Mouse (Mus musculus) heart, embryonic 12.5 days (tissue): ENCODE measurements around the gene Socs5. TPM values are rescaled to one million over a fixed set of nuclear protein-coding genes. Genes with fewer than 3 reads are reported as not detected.

ENCODE experiments used
- ATAC-seq: fragments of 200-750 bp; cut with Nextera tagmentation; 2 replicates; pipeline ENCODE4 v1.8.0; 2017; ENCODE audit warnings: moderate TSS enrichment, moderate library complexity; ENCODE audit not compliant: insufficient number of reproducible peaks, low FRiP score
- H3K27ac ChIP-seq: fragments of 300-500 bp; sonication (generic); 2 replicates; pipeline ENCODE4 v1.5.1; 2016; ENCODE audit warnings: mild to moderate bottlenecking, moderate library complexity; ENCODE audit not compliant: poor library complexity, severe bottlenecking
- H3K27me3 ChIP-seq: fragments of 300-500 bp; sonication (generic); replicated peaks from 2 replicates; pipeline ENCODE4 v1.6.1; 2016; ENCODE audit warnings: mild to moderate bottlenecking, moderate library complexity
- H3K36me3 ChIP-seq: fragments of 300-500 bp; sonication (generic); 2 replicates; pipeline ENCODE4 v1.6.1; 2016; ENCODE audit warnings: mild to moderate bottlenecking, moderate library complexity
- H3K4me1 ChIP-seq: fragments of 300-500 bp; sonication (generic); replicated peaks from 2 replicates; pipeline ENCODE4 v1.6.1; 2016; ENCODE audit warnings: mild to moderate bottlenecking
- H3K4me2 ChIP-seq: fragments of 300-500 bp; sonication (generic); 2 replicates; pipeline ENCODE4 v1.6.1; 2016; ENCODE audit warnings: mild to moderate bottlenecking, moderate library complexity
- H3K4me3 ChIP-seq: fragments of 300-500 bp; sonication (generic); 2 replicates; pipeline ENCODE4 v1.5.1; 2016; ENCODE audit warnings: mild to moderate bottlenecking
- H3K9ac ChIP-seq: fragments of 300-500 bp; sonication (generic); 2 replicates; pipeline ENCODE4 v1.6.1; 2016; ENCODE audit warnings: mild to moderate bottlenecking, moderate library complexity
- H3K9me3 ChIP-seq: fragments of 300-500 bp; sonication (generic); replicated peaks from 2 replicates; pipeline ENCODE4 v1.6.1; 2016; ENCODE audit warnings: mild to moderate bottlenecking, moderate library complexity
- WGBS: fragments of 180-500 bp; shearing (Covaris S2); methylation state at CpG from one replicate; pipeline ENCODE4 v1.1.7; 2016; 5-methylcytosine and 5-hydroxymethylcytosine counted together
- polyA plus RNA-seq: library from polyadenylated mRNA; unstranded; fragments of >200 nt; fragmentation: Nextera tagmentation; extraction: Ambion mirVana; gene quantifications from 2 replicates; pipeline ENCODE4 v1.2.1, GENCODE M21; 2016

Socs5 gene
- polyA plus RNA-seq, 1 experiment from 2014 or later = 13.5 TPM

- Histone ChIP-seq H3K27me3 (no peaks in the 10 kb centered on the region), H3K4me1 (peaks cover 20% of the 10 kb centered on the region), H3K4me3 (peak overlapping the region; percentile 76), H3K9ac (peak overlapping the region; percentile 88; the same call in 1 of the 2 replicates), H3K36me3 (no peaks in the 10 kb centered on the region), H3K27ac (no peak overlapping the region), H3K9me3 (no peaks in the 10 kb centered on the region), H3K4me2 (peak overlapping the region; percentile 87)
- WGBS = 48% methylated on average over 13 of the region's 13 CpGs
- no peak for ATAC-seq
Measured at GRCm38 (mm10) chr17:87108507-87109292, 1.2 kb downstream of the Socs5 start.

DNA sequence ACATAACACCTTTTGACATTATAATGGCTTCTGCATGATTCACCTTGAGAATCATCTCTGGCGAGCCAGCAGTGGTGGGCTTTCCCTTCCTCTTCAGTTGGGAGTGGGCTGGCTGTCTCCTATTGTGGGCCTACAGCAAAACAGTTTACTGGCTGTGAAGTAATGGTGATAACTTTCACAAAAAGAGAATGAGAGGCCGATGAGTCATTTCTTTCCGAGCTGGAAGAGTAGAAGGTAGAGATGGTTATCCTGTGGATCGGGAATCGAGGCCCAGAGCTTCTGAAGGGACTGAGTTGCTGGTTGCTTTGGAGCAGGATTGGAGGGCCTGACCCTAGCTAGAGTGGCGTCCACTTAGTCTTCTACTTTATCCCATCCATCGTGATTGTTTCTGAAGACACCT lies 2.0 kb downstream of the Socs5 start:
- no peak overlapping the region for H3K4me2 ChIP-seq

DNA sequence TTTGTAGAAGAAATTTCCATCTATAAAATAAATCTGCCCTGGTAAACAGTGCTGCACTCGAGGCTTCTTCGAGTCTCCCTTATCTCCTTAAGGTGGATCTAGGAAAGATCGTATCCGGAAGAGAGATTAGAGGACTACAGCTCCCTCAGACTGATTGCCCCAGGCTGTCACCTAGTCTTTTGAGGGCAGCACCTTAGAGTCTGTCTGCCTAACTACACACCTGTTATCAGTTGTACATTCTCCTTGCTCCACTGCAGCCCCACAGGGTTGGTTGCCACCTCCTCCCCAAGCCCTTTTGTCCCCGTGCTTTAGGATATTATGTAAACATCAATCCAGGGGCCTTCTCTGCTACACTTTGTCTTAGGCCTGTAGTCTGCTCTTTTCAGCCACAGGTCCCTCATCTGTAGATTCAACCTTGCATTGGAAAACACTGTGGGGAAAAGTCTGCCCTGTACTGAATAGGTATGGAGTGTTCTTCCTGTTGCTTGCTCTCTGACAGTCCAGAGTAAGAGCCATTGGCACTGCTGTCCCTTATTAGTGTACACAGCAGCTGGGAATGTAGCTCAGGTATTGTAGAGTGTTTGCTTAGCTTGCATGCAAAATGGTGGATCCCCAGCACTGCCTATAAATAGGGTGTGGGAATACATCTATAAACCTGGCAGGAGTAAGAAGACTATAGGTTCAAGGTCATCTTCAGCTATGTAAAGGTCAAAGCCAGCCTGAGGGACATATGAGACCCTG lies 5.5 kb downstream of the Socs5 start:
- Histone ChIP-seq H3K9me3 (no peaks in the 10 kb centered on the region), H3K4me3 (no peak overlapping the region), H3K36me3 (peaks cover 7% of the 10 kb centered on the region; the same call in 1 of the 2 replicates), H3K4me1 (peaks cover 15% of the 10 kb centered on the region), H3K27ac (no peak overlapping the region), H3K4me2 (no peak overlapping the region), H3K27me3 (no peaks in the 10 kb centered on the region), H3K9ac (no peak overlapping the region)
- WGBS = 58% methylated on average over 5 of the region's 5 CpGs
- no peak for ATAC-seq

More for the DNA sequence above, 2.0 kb downstream of the Socs5 start:
- H3K27me3 ChIP-seq = no peaks in the 10 kb centered on the region
- ATAC-seq = no peak
- 68% methylated on average over 7 of the region's 7 CpGs for WGBS
- H3K4me3 ChIP-seq = no peak overlapping the region
- no peak overlapping the region for H3K27ac ChIP-seq
- H3K4me1 ChIP-seq = peaks cover 20% of the 10 kb centered on the region
- H3K9me3 ChIP-seq = no peaks in the 10 kb centered on the region
- no peak overlapping the region for H3K9ac ChIP-seq
- H3K36me3 ChIP-seq = peaks cover 2% of the 10 kb centered on the region; the same call in 1 of the 2 replicates

DNA sequence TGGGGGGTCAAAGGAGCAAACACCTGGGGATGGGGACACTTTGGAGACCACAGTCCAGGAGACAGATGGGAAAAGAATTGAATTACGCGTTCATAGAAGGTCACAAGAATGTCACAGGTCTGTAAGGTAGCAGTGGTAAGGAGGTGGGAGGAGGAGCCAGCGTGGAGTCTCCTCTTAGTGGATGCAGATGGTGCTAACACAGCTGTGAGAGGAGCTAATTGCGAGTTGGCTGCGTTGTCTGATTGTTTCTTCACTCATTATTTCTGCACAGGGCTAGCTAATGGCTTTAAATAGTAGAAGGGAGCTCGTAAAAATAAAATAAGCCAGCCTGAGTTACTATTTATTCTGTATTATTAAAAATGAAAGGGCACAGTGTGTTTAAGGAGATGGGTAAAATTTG lies 8.1 kb downstream of the Socs5 start:
- Histone ChIP-seq H3K27me3 (no peaks in the 10 kb centered on the region), H3K4me1 (peaks cover 10% of the 10 kb centered on the region), H3K4me2 (no peak overlapping the region), H3K36me3 (peaks cover 10% of the 10 kb centered on the region; the same call in 1 of the 2 replicates), H3K27ac (no peak overlapping the region), H3K4me3 (no peak overlapping the region), H3K9ac (no peak overlapping the region), H3K9me3 (no peaks in the 10 kb centered on the region)
- 73% methylated on average over 6 of the region's 6 CpGs for WGBS
- ATAC-seq = no peak

DNA sequence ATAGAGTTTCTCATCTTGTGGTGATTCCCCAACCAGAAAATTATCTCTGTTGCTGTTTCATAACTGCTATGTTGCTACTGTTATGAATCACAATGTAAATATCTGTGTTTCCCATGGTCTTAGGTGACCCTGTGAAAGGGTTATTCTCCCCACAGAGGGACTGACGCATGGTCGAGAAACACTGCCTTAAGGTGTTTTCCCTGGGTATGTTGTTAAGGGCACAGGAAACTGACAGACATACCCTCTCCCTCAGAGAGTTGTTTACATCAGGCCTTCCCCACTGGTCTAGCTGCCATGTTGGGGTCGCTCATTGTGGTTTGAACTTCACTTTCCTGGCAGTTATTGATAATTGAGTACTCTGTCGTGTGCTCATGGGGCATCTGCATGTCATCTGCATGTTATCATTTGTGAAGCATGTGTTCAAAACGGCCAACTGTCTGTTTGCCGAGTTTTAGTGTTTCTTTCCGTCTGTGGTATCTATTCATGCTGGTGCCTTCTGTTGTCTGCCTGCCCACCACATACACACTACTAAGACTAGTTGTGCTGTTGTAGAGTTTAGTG lies 11.6 kb downstream of the Socs5 start:
- Histone ChIP-seq H3K9me3 (no peaks in the 10 kb centered on the region), H3K4me2 (no peak overlapping the region), H3K36me3 (peaks cover 29% of the 10 kb centered on the region), H3K4me3 (no peak overlapping the region), H3K27ac (no peak overlapping the region), H3K4me1 (0 out of 2 replicates have a peak, but pooled peaks cover 5% of the 10 kb centered on the region), H3K27me3 (no peaks in the 10 kb centered on the region), H3K9ac (no peak overlapping the region)
- WGBS = 73% methylated on average over 7 of the region's 7 CpGs
- ATAC-seq = no peak

- Histone ChIP-seq H3K4me3 (peak overlapping the region; percentile 30), H3K27ac (no peak overlapping the region), H3K9ac (peak overlapping the region; percentile 52; the same call in 1 of the 2 replicates), H3K27me3 (no peaks in the 10 kb centered on the region), H3K4me1 (peaks cover 19% of the 10 kb centered on the region), H3K4me2 (peak overlapping the region; percentile 65), H3K36me3 (peaks cover 49% of the 10 kb centered on the region), H3K9me3 (peaks cover 7% of the 10 kb centered on the region; the same call in 1 of the 2 replicates)
- 56% methylated on average over 24 of the region's 24 CpGs for WGBS
- peak; percentile 73; the same call in 1 of the 2 replicates for ATAC-seq
Measured at GRCm38 (mm10) chr17:87125344-87125743, 17.9 kb downstream of the Socs5 start.

GRCm38 (mm10) chr17:87132258-87132657 lies 24.8 kb downstream of the Socs5 start:
- WGBS = 76% methylated on average over 4 of the region's 4 CpGs
- Histone ChIP-seq H3K36me3 (peaks cover 32% of the 10 kb centered on the region), H3K4me3 (no peak overlapping the region), H3K4me1 (peaks cover 4% of the 10 kb centered on the region), H3K27me3 (no peaks in the 10 kb centered on the region), H3K9ac (no peak overlapping the region), H3K4me2 (no peak overlapping the region), H3K9me3 (no peaks in the 10 kb centered on the region), H3K27ac (no peak overlapping the region)
- no peak for ATAC-seq

GRCm38 (mm10) chr17:87133823-87134222 lies 26.3 kb downstream of the Socs5 start:
- Histone ChIP-seq H3K27me3 (no peaks in the 10 kb centered on the region), H3K4me1 (no peaks in the 10 kb centered on the region), H3K9me3 (no peaks in the 10 kb centered on the region), H3K4me2 (peak overlapping the region; percentile 37), H3K9ac (no peak overlapping the region), H3K4me3 (no peak overlapping the region), H3K36me3 (peaks cover 32% of the 10 kb centered on the region), H3K27ac (no peak overlapping the region)
- WGBS = 72% methylated on average over 23 of the region's 23 CpGs
- ATAC-seq = no peak

- 93% methylated on average over 24 of the region's 24 CpGs for WGBS
- no peak for ATAC-seq
- Histone ChIP-seq H3K4me3 (no peak overlapping the region), H3K27me3 (no peaks in the 10 kb centered on the region), H3K9ac (no peak overlapping the region), H3K4me2 (no peak overlapping the region), H3K27ac (no peak overlapping the region), H3K4me1 (no peaks in the 10 kb centered on the region), H3K9me3 (no peaks in the 10 kb centered on the region), H3K36me3 (peaks cover 29% of the 10 kb centered on the region)
Measured at GRCm38 (mm10) chr17:87134631-87135030, 27.2 kb downstream of the Socs5 start.

DNA sequence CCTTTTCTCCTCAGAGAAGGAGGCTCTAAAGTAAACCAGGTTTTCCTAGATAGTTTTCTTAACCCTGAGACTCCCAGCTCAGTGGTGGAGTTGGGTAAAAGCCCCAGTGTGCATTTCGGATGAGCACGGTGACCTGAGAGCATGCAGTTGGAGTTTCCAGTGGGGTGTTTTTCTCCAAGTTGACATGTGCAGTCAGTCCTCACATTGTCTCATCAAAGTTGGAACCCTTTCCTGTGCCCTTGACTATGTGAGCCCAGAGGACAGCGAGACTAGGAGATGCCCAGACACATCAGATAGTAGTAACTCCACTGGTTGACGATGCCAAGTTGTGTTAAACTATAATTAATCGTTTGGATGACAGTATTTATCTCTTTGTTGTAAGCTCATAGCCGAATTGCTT lies 28.3 kb downstream of the Socs5 start:
- peaks cover 22% of the 10 kb centered on the region for H3K36me3 ChIP-seq
- no peak overlapping the region for H3K4me3 ChIP-seq
- no peak for ATAC-seq
- no peak overlapping the region for H3K27ac ChIP-seq
- no peaks in the 10 kb centered on the region for H3K9me3 ChIP-seq
- no peaks in the 10 kb centered on the region for H3K4me1 ChIP-seq
- H3K9ac ChIP-seq = no peak overlapping the region
- WGBS = 82% methylated on average over 6 of the region's 6 CpGs
- no peaks in the 10 kb centered on the region for H3K27me3 ChIP-seq
- H3K4me2 ChIP-seq = no peak overlapping the region
